Mouse (Mus musculus): Measurements from ENCODE around the gene 2900026A02Rik.

Gene 2900026A02Rik

DNA sequence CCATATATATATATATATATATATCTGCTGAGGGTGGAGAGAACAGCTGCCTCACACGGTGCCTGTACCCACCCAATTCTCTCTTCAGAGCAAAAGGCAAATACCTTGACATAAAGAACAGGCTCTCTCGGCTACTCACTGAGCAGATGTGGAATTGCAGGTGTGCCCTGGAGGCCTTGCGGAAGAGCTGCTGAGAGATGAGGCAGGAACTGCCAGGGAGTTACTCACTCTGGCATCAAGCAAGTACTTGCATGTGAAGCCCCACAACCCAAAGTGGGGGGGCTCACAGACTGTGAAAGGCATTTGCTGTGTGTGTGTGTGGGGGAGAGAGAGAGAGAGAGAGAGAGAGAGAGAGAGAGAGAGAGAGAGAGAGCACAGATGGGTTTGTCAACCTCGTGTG lies 92.6 kb downstream of the 2900026A02Rik start:
- in situ Hi-C loops (cut with MboI, MseI), result loop anchor here (10.0 kb wide), 1 partner anchor 1814 kb away; no protein-coding TSS in a partner anchor

DNA sequence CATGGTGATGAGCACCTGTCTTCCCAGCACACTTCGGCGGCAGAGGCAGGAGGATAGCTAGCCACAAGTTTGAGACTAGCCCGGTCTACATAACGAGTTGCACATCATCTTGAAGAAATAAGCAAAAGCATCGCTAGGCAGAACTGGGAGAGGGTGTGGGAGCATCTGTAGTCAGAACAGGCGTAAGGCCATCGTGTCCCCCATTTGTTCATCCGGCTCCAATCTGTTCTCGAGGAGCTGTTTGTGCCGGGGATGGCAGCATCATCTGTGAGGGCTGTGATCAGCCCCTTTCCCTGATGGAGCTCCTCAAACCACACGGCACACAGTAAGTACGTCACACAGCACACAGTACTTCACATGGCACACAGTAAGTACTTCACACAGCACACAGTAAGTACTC lies 94.6 kb downstream of the 2900026A02Rik start:
- in situ Hi-C loops (cut with MboI, MseI), result loop anchor here (10.0 kb wide), 1 partner anchor 1812 kb away; no protein-coding TSS in a partner anchor

- in situ Hi-C loops (cut with MboI, MseI), result loop anchor here (10.0 to 25.0 kb wide), 2 partner anchors 1809 to 1936 kb away; no protein-coding TSS in a partner anchor
Measured at GRCm38 (mm10) chr5:113123693-113124092, 97.3 kb downstream of the 2900026A02Rik start.

DNA sequence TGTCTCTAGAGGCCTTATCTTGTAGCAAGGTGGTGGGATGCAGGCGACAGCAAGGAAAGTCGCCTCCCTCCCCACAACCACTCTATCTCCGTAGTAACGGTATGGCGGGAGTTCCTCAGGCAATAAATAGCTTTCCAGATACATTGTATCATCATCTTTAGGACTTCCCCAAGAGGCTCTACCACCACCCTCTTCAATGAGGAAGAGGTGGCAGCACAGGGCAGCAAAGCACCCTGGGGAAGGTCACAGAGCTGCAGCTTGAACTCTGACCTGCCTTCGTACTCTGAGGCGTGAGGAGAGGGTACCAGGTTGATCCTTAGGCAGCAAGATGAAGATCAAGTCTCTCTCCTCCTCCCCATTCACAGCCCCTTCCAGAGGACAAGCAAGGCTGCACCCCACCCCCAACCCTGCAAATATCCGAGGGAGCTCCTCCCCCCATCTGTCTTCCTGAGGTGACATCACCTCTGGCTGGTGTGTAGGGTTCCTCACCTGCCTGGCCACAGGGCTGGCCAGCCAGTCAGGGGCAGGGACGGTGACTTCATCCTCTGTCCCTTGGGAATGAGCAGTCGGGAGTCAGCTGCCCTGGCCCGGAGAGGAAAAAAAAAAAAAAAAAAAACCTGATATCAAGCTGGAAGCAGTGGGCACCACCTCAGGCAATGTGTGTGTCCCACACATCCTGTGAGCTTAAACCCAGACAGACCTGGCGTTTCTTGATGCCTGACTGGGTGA lies 98.5 kb downstream of the 2900026A02Rik start:
- in situ Hi-C loops (cut with MboI, MseI), result loop anchor here (10.0 to 25.0 kb wide), 2 partner anchors 1808 to 1935 kb away; no protein-coding TSS in a partner anchor

DNA sequence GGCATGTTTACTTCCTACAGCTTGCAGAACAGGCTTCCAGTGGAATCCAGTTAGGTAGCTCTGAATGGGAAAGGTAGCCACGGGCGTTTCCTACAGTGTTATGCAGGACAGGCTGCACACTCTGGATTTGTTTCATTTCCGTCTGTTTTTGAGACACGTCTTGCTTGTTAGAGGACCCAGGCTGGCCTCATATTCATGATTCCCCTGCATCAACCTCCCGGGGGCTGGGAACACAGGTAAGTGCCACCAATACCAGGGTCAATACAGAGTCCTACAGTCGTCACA lies 99.5 kb downstream of the 2900026A02Rik start:
- in situ Hi-C loops (cut with MboI, MseI), result loop anchor here (10.0 to 25.0 kb wide), 2 partner anchors 1807 to 1934 kb away; no protein-coding TSS in a partner anchor

- in situ Hi-C loops (cut with MboI, MseI), result loop anchor here (10.0 to 25.0 kb wide), 2 partner anchors 1806 to 1934 kb away; no protein-coding TSS in a partner anchor
Measured at GRCm38 (mm10) chr5:113120741-113121590, 100.1 kb downstream of the 2900026A02Rik start.

- in situ Hi-C loops (cut with MboI, MseI), result loop anchor here (10.0 to 25.0 kb wide), 2 partner anchors 1805 to 1933 kb away; no protein-coding TSS in a partner anchor
Measured at GRCm38 (mm10) chr5:113119861-113120465, 101.1 kb downstream of the 2900026A02Rik start.

DNA sequence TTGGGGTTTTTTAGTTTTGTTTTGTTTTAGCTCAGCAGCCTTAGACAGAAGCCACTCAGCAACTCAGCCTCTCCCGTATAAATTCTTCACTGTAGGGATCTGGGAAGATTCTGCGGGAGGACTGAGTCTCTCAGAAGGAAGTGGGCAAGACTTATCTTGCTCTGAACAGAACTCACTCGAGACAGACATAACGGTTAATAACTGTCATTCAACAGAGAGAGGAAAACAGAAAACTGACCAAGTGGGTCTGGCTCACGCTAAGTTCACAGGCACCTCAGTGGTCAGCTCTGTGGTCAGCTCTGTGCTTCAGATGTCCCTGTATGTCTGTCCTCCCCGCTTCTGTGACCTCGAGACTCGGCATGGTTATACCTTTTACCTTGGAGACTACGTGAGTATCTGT lies 101.7 kb downstream of the 2900026A02Rik start:
- in situ Hi-C loops (cut with MboI, MseI), result loop anchor here (25.0 kb wide), 1 partner anchor 1932 kb away; no protein-coding TSS in a partner anchor

DNA sequence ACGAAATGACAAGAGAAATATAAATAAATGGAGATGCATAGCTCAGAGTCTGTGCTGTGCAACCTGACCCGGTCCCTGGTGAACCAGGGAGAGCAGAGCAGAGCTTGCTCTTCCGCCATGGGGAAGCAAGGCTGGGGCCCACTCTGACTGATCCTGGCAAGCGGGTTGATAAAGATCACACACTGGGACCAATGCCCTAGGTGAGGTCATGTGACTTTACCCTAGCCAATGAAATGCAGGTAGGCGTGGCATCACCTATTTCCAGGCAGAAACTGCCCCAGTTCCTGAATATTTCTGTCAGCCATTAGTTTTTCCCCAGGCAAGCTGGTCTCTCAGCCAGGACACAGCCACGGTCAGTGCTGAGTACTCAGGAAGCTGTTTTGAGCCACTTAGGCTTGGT lies 102.3 kb downstream of the 2900026A02Rik start:
- in situ Hi-C loops (cut with MboI, MseI), result loop anchor here (25.0 kb wide), 1 partner anchor 1931 kb away; no protein-coding TSS in a partner anchor

- in situ Hi-C loops (cut with MboI, MseI), result loop anchor here (25.0 kb wide), 1 partner anchor 1930 kb away; no protein-coding TSS in a partner anchor
Measured at GRCm38 (mm10) chr5:113117361-113117760, 103.7 kb downstream of the 2900026A02Rik start.

DNA sequence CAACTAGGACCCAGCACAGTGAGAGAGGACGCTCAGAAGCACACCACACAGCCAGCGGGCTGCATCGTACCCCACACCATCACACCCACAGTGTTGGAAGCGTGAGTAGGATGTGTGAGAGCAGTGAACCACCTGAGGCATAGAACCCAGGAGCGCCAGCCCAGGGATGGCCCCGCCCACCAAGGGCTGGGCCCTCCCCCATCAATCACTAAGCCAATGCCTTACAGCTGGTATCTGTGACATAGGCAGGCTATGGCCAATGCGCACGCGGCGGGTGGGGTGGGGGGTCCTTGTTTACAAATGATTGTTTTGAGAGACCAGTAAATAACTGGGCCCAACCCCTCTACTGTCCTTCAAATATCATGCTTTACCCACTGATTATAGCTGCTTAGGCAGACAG lies 105.1 kb downstream of the 2900026A02Rik start:
- in situ Hi-C loops (cut with MboI, MseI), result loop anchor here (25.0 kb wide), 1 partner anchor 1929 kb away; no protein-coding TSS in a partner anchor

GRCm38 (mm10) chr5:113114264-113115225 lies 106.5 kb downstream of the 2900026A02Rik start:
- in situ Hi-C loops (cut with MboI, MseI), result loop anchor here (25.0 kb wide), 1 partner anchor 1927 kb away; no protein-coding TSS in a partner anchor

- in situ Hi-C loops (cut with MboI, MseI), result loop anchor here (25.0 kb wide), 1 partner anchor 1926 kb away; no protein-coding TSS in a partner anchor
Measured at GRCm38 (mm10) chr5:113113120-113113519, 107.9 kb downstream of the 2900026A02Rik start.

DNA sequence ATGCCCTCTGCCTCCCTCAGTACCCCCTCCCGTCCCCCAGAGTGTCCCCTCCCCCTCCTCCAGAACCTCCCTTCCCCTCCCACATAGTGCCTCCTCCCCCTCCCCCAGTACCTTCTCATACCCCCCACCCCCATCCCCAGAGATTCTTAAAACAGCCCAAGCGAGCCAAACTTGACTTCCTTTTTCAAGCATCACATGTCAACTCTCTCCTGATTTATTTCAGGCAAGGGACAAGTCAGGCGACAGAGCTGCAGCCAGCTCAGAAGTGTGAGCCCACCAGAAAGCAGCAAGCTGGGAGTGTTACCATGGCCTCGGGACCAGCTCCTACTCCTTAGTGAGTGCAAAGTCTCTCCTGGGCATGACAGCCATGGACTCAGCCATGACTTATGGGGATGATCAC lies 109.7 kb downstream of the 2900026A02Rik start:
- in situ Hi-C loops (cut with MboI, MseI), result loop anchor here (25.0 kb wide), 1 partner anchor 1924 kb away; no protein-coding TSS in a partner anchor

- in situ Hi-C loops (cut with MboI, MseI), result loop anchor here (25.0 kb wide), 1 partner anchor 1924 kb away; no protein-coding TSS in a partner anchor
Measured at GRCm38 (mm10) chr5:113110929-113111328, 110.1 kb downstream of the 2900026A02Rik start.

GRCm38 (mm10) chr5:113109651-113110050 lies 111.4 kb downstream of the 2900026A02Rik start:
- in situ Hi-C loops (cut with MboI, MseI), result loop anchor here (25.0 kb wide), 1 partner anchor 1922 kb away; no protein-coding TSS in a partner anchor

DNA sequence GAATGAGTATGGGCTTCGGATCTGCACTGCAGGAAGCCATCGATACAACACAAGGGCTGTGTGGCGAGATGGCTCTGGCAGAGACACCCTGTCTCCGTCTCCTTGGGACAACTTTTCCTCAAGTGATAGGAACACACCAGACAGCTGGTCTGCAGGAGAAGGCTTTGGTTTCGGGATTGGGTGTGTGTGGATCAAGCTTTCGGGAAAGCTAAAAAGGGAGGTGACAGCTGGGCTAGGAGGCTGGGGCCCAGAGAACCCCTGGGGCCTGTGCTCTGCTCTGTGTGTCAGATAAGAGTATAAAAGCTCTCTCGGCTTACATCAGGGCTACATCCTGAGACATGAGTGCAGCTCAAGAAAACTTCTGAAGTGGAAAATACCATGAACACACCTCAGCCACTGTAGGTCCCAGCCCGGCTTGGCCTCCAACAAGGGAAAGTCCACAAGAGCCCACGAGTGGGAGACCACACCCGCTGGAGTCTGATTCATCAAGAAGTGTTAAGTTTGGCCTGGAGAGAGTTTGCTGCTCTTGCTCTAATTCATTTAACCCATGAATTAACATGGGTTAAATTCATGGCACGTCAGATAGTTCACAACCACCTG lies 112.8 kb downstream of the 2900026A02Rik start:
- in situ Hi-C loops (cut with MboI, MseI), result loop anchor here (25.0 kb wide), 1 partner anchor 1921 kb away; no protein-coding TSS in a partner anchor

GRCm38 (mm10) chr5:113107709-113108108 lies 113.3 kb downstream of the 2900026A02Rik start:
- in situ Hi-C loops (cut with MboI, MseI), result loop anchor here (25.0 kb wide), 1 partner anchor 1920 kb away; no protein-coding TSS in a partner anchor

- in situ Hi-C loops (cut with MboI, MseI), result loop anchor here (25.0 kb wide), 1 partner anchor 1919 kb away; no protein-coding TSS in a partner anchor
Measured at GRCm38 (mm10) chr5:113106594-113106993, 114.4 kb downstream of the 2900026A02Rik start.
